Mouse (Mus musculus) lung, postnatal 25 days (tissue): Measurements from ENCODE around the gene Il1rapl2.
"Not testable (repeated sequence)": the region's sequence is repeated elsewhere in the genome, so short reads cannot be mapped to it uniquely, and the experiment has no call there.

ENCODE experiments used
- DNase-seq: peaks from one replicate; pipeline ENCODE4 v3.0.0; 2022; ENCODE audit warnings: low spot score

Gene Il1rapl2

DNA sequence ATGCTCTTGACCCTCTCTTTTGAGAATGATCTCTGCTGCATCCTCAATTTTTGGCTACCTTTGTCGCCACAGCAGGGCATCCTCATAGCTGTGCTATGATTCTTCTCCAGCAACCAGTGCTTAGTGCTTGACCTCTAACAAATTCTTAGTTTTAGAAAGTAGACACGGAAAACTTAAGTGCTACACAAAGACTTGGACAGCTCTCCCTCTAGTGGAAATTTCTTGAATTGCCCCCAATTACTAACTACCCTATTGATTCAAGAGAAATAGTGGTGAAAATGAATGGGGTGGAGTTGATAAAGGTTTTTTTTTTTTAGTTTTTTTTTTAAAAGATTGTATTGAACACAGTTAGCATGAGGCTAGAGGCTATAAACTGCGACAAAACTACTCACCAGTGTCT, 599.7 kb downstream of the Il1rapl2 start:
- no peak for DNase-seq

DNA sequence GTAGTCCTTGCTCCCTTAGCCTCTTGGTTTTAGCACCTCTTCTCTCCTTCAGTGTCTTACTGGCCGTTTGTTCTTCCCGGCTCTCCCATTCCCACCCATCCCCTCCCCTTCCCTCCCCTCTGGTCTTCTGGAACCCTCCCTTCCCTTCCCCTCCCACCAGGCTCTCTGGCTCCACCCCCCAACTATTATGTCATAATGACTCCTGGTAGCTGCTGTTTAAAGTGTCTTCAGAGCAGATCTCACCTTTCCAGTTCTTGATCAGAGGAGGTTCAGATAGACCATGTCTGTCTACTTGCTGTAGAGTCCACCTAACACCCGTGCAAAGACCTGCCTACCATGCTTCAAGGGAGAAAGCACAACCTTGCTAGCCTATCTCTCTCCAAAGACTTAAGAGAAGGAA, 639.1 kb downstream of the Il1rapl2 start, which contains the start of gene Tex13a:
Gene Tex13a (minus strand): TSS at position 101 of the 400 bp plus-strand sequence.
- DNase-seq: no peak

DNA sequence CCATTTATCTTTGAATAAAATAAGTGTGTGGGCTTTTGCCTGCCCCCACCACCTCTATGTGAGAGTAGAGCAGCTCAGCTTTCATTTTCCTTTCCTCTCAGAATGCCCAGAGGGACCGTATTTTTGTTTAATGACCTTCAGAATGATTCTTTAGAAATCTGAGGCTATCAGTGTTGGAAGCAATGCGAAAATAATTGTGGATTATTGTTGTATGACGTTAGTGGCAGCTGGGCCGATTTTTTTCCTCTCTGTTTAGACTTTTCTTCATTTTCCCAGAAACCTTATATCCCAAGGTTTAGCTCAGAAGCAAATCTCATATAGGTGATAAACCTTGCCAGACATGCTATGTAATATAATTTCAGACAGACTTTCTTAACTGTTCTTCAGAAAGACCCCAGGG, 664.2 kb downstream of the Il1rapl2 start:
- no peak for DNase-seq

DNA sequence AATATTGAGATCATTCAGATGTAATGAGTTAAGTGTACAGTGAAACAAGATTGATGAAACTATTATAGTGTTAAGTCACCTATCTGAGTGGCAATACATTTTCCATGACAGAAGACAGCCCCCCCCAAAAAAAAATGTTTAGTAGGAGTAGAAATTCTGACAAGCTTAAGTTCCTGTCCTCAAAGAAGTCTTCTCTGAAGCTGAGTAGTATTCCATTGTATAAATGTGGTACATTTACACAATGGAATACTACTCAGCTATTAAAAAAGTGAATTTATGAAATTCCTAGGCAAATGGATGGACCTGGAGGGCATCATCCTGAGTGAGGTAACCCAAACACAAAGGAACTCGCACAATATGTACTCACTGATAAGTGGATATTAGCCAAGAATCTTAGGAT, 778.3 kb downstream of the Il1rapl2 start:
- DNase-seq: not testable (repeated sequence)

DNA sequence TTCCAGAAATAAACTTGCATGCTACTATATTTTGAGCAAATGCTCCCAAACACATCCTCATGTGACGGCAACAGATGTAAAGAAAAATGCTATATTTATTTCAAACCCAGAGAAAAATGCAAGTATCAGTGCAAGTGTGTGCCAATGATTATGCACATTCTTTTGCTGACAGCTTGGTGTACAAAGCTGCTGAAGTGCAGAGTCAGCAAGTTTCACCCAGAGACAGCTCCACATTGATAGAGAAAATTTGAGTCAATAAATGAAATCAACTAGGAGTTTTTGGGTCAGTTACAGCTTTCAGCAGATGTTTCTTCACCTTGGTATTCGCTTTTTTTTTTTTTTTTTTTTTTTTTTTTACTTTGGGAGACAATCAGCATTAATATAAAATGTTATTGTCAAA, 863.4 kb downstream of the Il1rapl2 start:
- no peak for DNase-seq

DNA sequence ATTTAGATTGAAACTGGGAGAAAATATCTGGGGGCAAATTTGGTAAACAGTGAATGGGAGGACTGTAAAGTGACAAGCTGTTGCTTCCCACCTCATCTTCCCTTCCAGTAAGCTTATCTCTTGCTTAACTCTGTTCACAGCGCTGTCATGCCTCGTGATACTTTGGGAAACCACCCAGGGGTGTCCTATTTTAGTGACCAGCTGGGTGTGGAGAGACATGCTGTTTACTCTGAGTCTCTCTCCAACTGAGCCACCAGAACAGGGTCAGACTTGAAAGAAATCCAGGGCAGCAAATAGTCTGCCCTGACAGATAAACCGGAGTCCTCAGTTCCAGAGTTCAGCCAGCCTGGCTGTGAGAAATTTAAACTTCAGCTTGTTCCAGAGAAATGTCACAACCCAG, 867.5 kb downstream of the Il1rapl2 start:
- DNase-seq: peak; percentile 16

DNA sequence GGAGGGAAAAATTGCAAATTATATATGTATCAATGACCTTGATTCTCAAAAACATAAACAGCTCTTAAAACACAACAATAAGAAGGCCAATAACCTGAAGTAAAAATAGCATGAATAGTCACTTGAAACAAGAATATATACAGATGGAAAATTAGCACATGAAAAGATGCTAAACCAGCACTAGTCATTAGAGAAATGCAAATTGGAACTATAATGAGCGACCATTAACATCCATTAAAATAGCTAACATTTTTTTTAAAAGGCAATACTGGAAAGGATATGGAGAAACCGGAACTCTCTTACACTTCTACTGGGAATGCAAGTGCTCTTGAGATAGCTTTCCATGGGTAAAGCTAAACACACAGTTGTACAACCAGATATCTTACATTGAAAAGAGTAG, 879.4 kb downstream of the Il1rapl2 start:
- no peak for DNase-seq

DNA sequence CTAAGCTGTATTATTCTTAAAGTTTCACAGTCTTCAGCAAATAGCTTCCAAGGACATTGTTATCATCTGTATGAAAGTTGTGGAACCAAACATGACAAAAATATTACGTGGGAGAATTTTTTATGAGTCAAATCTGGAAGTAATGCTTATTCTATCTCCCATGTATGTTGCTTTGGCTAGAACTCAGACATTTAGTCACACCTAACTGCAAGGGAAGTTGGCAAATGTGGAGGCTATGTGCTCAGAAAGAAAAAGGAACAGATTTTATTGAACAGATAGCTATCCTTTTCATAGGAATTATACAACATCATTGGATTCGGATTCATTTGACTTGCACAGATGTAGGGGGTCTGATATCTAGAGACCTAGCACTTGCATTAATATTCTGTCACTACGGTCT, 908.1 kb downstream of the Il1rapl2 start:
- no peak for DNase-seq

DNA sequence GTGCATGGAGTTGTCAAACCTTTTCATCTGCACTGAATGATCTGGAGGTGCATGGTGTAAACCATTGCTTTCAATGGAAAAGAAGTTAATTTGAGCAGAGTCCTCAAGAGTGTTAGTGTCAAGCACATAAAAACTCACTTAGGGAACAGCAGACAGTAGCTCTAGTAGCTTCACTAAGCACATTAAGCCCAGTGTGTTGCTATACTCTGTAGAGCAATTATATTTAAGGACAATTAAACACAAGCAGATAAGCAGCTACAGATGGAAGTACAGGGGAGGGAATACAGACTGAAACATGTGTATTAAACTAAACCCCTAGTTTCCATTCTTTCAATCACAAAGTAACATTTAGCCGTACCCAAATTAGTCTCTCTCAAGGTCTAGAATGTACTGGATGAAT, 930.1 kb downstream of the Il1rapl2 start:
- DNase-seq: no peak

DNA sequence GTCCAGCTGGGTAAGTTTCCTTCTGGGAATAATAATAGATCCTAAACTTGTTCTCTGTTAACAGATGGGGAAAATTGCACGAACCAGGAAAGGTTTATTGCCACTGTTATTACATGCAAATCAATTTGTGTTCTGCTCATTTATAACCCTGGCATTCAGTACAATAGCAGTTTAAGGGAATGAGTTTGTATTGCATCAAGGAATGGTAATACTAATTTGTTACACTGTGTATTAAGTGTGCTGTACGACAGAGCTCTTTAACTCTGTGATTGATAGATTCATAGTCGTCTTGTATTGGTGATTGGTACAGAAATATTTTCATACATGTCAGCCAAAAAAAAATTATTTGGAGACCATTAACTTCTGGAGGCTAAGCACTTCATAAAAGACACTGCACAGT, 934.6 kb downstream of the Il1rapl2 start:
- no peak for DNase-seq

DNA sequence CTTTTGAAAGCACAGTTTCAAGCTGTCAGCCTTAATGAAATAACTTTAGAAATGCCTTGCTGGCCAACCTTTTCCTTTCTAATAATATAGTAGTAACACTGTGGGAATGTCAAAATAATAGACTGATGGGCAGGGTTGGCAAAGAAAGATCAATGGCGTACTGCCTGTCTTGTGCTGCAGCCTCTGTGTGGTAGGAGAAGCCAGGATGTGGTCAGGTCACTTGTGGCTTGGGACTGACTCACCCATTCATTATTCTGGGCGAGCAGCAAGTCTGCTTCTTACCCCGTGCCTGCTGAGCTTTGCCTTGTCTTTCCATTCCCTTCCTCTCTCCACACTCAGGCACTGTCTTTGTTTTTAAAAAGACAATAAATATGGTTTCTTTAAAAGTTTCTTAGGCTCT, 1049.7 kb downstream of the Il1rapl2 start:
- DNase-seq: no peak

DNA sequence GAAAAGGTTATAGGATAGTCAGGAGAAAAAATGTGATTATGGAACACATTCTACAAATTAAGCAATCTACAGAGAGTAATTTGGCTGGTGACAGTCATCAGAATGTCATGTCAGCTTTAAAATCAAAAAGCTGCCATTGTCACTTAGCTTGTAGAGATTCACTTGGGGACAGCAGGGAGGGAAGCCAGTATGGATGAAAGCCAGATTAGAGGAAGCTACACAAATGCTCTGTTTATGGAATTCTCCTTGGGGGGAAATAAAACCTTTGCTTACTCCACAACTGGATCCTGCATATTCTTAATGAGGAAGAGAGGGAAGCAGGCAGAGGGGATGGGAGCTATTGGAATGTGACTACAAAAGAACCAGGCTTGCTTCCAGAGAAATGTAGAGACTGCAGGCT, 1054.9 kb downstream of the Il1rapl2 start:
- no peak for DNase-seq

DNA sequence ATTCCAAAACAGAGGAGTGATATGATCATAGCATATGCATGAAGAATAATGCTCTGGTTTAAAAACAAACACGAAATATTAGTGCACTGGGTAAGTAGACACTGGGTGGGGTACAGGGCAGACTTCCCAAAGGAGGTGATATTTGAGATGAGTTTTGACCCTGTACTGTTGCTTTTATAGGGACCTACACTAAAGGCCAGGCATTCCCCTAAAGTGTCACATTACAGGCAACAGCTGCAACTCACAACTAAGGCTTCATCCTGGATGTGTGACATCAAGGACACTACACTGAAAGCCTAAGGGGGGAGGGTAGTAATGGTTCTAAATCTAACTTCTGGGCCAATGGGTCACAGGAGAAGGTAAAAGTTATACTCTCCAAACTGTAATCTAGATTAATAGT, 1152.0 kb downstream of the Il1rapl2 start:
- DNase-seq: no peak

DNA sequence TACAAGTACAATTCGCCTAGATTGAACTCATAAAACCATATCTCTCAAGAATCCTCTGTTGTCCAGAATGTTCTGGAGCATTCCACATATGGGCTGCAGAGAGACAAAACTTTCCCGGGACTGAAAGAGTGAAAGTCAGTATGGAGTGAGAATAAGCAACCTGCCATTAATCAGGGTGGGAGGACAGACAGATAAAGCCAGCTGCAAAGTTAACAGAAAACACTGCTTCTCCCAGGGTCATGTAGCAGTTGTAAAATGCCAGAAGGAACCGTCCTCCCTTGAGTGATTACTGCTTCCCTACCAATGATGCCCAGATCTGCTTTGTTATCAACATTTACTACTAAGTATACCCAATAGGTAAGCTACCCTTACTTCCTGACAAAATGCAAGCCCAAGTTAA, 1230.5 kb downstream of the Il1rapl2 start:
- no peak for DNase-seq

DNA sequence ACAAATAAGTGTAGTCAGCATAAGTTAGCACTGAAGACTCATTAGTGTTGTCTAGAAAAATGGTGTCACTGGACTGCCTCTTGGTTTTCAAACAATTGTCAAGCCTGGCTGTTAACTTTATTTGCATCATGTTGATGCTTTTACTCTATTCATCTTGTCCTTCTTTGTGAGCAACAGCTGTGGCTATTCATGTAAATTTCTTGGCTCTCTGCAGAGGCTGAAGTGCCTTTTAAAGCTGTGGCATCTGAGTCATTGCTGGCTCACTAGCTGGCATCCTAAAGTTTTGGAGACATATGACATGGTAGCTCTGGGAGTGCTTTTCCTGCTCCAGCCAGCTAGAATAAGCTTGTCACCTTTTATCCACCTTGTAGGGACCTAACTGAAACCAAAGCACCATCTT, 1261.5 kb downstream of the Il1rapl2 start:
- no peak for DNase-seq

DNA sequence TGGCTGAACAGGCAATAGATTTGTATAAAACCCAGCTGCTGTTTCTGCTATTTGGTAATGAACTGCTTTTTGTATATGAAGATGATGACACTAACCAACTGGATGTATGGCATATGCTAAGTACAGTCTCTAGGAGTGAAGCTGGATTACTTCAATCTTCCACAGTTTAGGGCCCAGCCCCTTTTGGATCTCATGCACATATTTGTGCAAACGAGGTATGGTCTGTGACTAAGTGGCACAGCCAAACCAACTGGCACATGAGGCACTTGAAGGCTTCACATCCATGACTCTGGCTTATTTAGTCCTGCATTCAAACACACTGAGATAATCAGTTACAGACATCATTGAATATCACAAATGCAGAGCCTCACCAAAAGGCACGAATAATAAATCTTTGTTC, 1263.5 kb downstream of the Il1rapl2 start:
- DNase-seq: no peak

DNA sequence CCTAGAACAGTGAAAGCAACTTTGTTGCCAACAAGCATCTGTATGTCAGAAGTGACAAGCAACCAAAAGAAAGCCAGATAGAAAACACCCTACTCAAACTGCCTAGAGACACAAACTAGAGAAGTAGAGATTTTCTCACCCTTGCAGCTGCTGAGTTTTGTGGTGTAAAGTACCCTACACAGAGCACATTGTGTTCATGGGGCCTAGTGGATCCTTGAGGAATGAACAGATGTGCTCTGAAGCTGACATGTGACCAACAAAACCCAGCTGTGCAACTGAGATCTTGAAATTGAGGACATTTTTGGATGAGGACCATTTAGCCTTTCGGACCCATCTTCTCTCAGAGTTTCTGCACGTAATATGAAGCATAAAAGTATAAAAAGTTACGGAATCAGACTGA, 1268.0 kb downstream of the Il1rapl2 start:
- DNase-seq: no peak
